Mouse (Mus musculus): ENCODE results near the gene R3hcc1l.

GRCm38 (mm10) chr19:42529992-42530437 is 11.5 kb downstream of the R3hcc1l start:
- TF ChIP-seq CTCF (IDR thresholded peaks at IDR 0.05; ENCODE audit: low read depth), result no peak
- no peak for TF ChIP-seq EP300 (IDR thresholded peaks at IDR 0.05; ENCODE audit: low read depth)

Data from liver, embryonic 14.5 days (tissue).